ENCODE assay signal across 29 mouse cellular contexts in genomic region chr4:118445088-118445487, GRCm38 (mm10). TPM values are rescaled to one million over a fixed set of nuclear protein-coding genes. Genes with fewer than 3 reads are reported as not detected.
A peak's percentile ranks its signal among the peaks of the same experiment; 100 is the strongest.
DNase-seq lines count a peak whose midpoint lies in the region; ATAC-seq lines count a peak whose summit lies in the region.
"Had no signal": no experiment of that assay in that cellular context is flagged by ENCODE, and none has a peak within 500 bp of the region (broad histone marks: within the 10 kb centered on the region; RNA-seq: fewer than 3 reads in every experiment).

No protein-coding gene starts in this region.

- H3K9ac ChIP-seq in embryonic facial prominence, embryonic 13.5 days: no peak overlapping the region
- no peak overlapping the region for H3K9ac ChIP-seq in limb, embryonic 15.5 days
- H3K9ac ChIP-seq in embryonic facial prominence, embryonic 14.5 days (ENCODE audit: low read depth, low read length): no peak overlapping the region
- H3K9ac ChIP-seq: embryonic facial prominence, embryonic 15.5 days; forebrain, embryonic 12.5 days; forebrain, postnatal 0 days; heart, embryonic 12.5 days; liver, embryonic 14.5 days had no signal

- 80% methylated on average over 10 of the region's 10 CpGs for WGBS in embryonic facial prominence, embryonic 13.5 days
- whole genome bisulfite sequencing in embryonic facial prominence, embryonic 10.5 days: 88% methylated on average over 10 of the region's 10 CpGs
- WGBS in limb, embryonic 15.5 days: 75% methylated on average over 10 of the region's 10 CpGs
- 86% methylated on average over 10 of the region's 10 CpGs for WGBS in limb, embryonic 10.5 days
- WGBS in embryonic facial prominence, embryonic 14.5 days: 80% methylated on average over 10 of the region's 10 CpGs

- no peaks in the 10 kb centered on the region for H3K9me3 ChIP-seq in embryonic facial prominence, embryonic 13.5 days
- no peaks in the 10 kb centered on the region for H3K9me3 ChIP-seq in embryonic facial prominence, embryonic 10.5 days
- no peaks in the 10 kb centered on the region for H3K9me3 ChIP-seq in limb, embryonic 15.5 days
- no peaks in the 10 kb centered on the region for H3K9me3 ChIP-seq in limb, embryonic 10.5 days (replicated peaks)
- H3K9me3 ChIP-seq in embryonic facial prominence, embryonic 14.5 days (ENCODE audit: control insufficient read depth, low read length): no peaks in the 10 kb centered on the region
- H3K9me3 ChIP-seq: embryonic facial prominence, embryonic 15.5 days; forebrain, embryonic 12.5 days; G1E; heart, embryonic 12.5 days; hindbrain, embryonic 10.5 days; hindbrain, embryonic 15.5 days had no signal

- H3K4me3 ChIP-seq in embryonic facial prominence, embryonic 13.5 days: no peak overlapping the region
- no peak overlapping the region for H3K4me3 ChIP-seq in embryonic facial prominence, embryonic 10.5 days
- H3K4me3 ChIP-seq in limb, embryonic 15.5 days: no peak overlapping the region
- H3K4me3 ChIP-seq in limb, embryonic 10.5 days: no peak overlapping the region
- no peak overlapping the region for H3K4me3 ChIP-seq in embryonic facial prominence, embryonic 14.5 days (ENCODE audit: low read depth, low read length)
- H3K4me3 ChIP-seq: forebrain, embryonic 12.5 days had no signal

- no peak for ATAC-seq in embryonic facial prominence, embryonic 13.5 days (ENCODE audit: insufficient number of reproducible peaks, insufficient read depth, low FRiP score, low TSS enrichment, low read depth)
- ATAC-seq in limb, embryonic 15.5 days (ENCODE audit: insufficient number of reproducible peaks, low FRiP score, low TSS enrichment, low read depth): no peak; the same call in 1 of the 2 replicates
- ATAC-seq in embryonic facial prominence, embryonic 14.5 days (ENCODE audit: low read depth): peak; percentile 7; the same call in 1 of the 2 replicates
- ATAC-seq: Patski had no signal

- DNase-seq in embryonic facial prominence, embryonic 10.5 days (ENCODE audit: low spot score): no peak
- DNase-seq in limb, embryonic 10.5 days (ENCODE audit: low spot score): no peak
- DNase-seq in embryonic facial prominence, embryonic 14.5 days (ENCODE audit: low spot score): no peak
- peak; percentile 58 for DNase-seq in telencephalon, adult 2 months (ENCODE audit: low read depth, low spot score)
- no peak for DNase-seq in cerebellum, postnatal 25 days
- no peak for DNase-seq in kidney, adult 11 months
- DNase-seq: adrenal gland, postnatal 36 days; cerebellum, adult 8-10 months; cerebellum, postnatal 36 days; forebrain, postnatal 0 days; heart, adult 2 months; left cerebral cortex, postnatal 4 days; liver; right cerebral cortex, postnatal 4 days; thymus, adult 18-20 months; thymus, postnatal 25 days had no signal

- H3K27me3 ChIP-seq in embryonic facial prominence, embryonic 13.5 days: no peaks in the 10 kb centered on the region
- 0 out of 2 replicates have a peak, but pooled peaks cover 7% of the 10 kb centered on the region for H3K27me3 ChIP-seq in embryonic facial prominence, embryonic 10.5 days (replicated peaks; ENCODE audit: low read depth, poor library complexity, severe bottlenecking)
- H3K27me3 ChIP-seq in limb, embryonic 15.5 days: 0 out of 2 replicates have a peak, but pooled peaks cover 2% of the 10 kb centered on the region
- no peaks in the 10 kb centered on the region for H3K27me3 ChIP-seq in limb, embryonic 10.5 days (ENCODE audit: low read depth, poor library complexity, severe bottlenecking)
- no peaks in the 10 kb centered on the region for H3K27me3 ChIP-seq in embryonic facial prominence, embryonic 14.5 days (replicated peaks; ENCODE audit: control insufficient read depth, insufficient read depth, low read length)
- H3K27me3 ChIP-seq: embryonic facial prominence, embryonic 15.5 days; hindbrain, embryonic 15.5 days had no signal

- no peak overlapping the region for H3K4me2 ChIP-seq in embryonic facial prominence, embryonic 13.5 days
- no peak overlapping the region for H3K4me2 ChIP-seq in limb, embryonic 15.5 days
- no peak overlapping the region for H3K4me2 ChIP-seq in embryonic facial prominence, embryonic 14.5 days (ENCODE audit: low read depth, low read length)

- peak overlapping the region; percentile 44; the same call in 1 of the 2 replicates for H3K27ac ChIP-seq in embryonic facial prominence, embryonic 13.5 days
- no peak overlapping the region for H3K27ac ChIP-seq in embryonic facial prominence, embryonic 10.5 days (replicated peaks)
- H3K27ac ChIP-seq in limb, embryonic 15.5 days: peak overlapping the region; percentile 50; the same call in 1 of the 2 replicates
- H3K27ac ChIP-seq in limb, embryonic 10.5 days: no peak overlapping the region
- no peak overlapping the region for H3K27ac ChIP-seq in embryonic facial prominence, embryonic 14.5 days (replicated peaks; ENCODE audit: low read depth, low read length)
- H3K27ac ChIP-seq: embryonic facial prominence, embryonic 15.5 days; forebrain, embryonic 12.5 days; hindbrain, embryonic 15.5 days; left cerebral cortex, adult 2 months; liver, embryonic 14.5 days had no signal

- no peaks in the 10 kb centered on the region for H3K36me3 ChIP-seq in embryonic facial prominence, embryonic 13.5 days
- no peaks in the 10 kb centered on the region for H3K36me3 ChIP-seq in embryonic facial prominence, embryonic 10.5 days (replicated peaks)
- H3K36me3 ChIP-seq in limb, embryonic 15.5 days: no peaks in the 10 kb centered on the region
- H3K36me3 ChIP-seq in limb, embryonic 10.5 days: no peaks in the 10 kb centered on the region
- no peaks in the 10 kb centered on the region for H3K36me3 ChIP-seq in embryonic facial prominence, embryonic 14.5 days (ENCODE audit: control insufficient read depth, insufficient read depth, low read length)
- H3K36me3 ChIP-seq: embryonic facial prominence, embryonic 15.5 days; forebrain, embryonic 12.5 days; G1E; heart, embryonic 12.5 days; hindbrain, embryonic 10.5 days; hindbrain, embryonic 15.5 days had no signal

- H3K4me1 ChIP-seq in embryonic facial prominence, embryonic 13.5 days: peaks cover 13% of the 10 kb centered on the region
- H3K4me1 ChIP-seq in embryonic facial prominence, embryonic 10.5 days: peaks cover 21% of the 10 kb centered on the region
- H3K4me1 ChIP-seq in limb, embryonic 15.5 days: peaks cover 16% of the 10 kb centered on the region
- peaks cover 16% of the 10 kb centered on the region for H3K4me1 ChIP-seq in limb, embryonic 10.5 days
- peaks cover 15% of the 10 kb centered on the region for H3K4me1 ChIP-seq in embryonic facial prominence, embryonic 14.5 days (ENCODE audit: control insufficient read depth, insufficient read depth, low read length)

RNA-seq across cellular contexts. Expression of gene Cdc20, which starts 7.9 kb away (rescaled TPM):
- polyA plus RNA-seq in embryonic facial prominence, embryonic 13.5 days (2015; fragmentation: Nextera tagmentation; extraction: Ambion mirVana): 225 and 247 TPM in 2 replicates
- polyA plus RNA-seq in embryonic facial prominence, embryonic 10.5 days (2016; fragmentation: Nextera tagmentation; extraction: Ambion mirVana): 402 and 411 TPM in 2 replicates
- polyA plus RNA-seq in limb, embryonic 15.5 days (2015; fragmentation: Nextera tagmentation; extraction: Ambion mirVana): 164 and 184 TPM in 2 replicates
- 431 and 433 TPM in 2 replicates for polyA plus RNA-seq in limb, embryonic 10.5 days (2016; fragmentation: Nextera tagmentation; extraction: Ambion mirVana)
- polyA plus RNA-seq in embryonic facial prominence, embryonic 14.5 days (2014; fragmentation: Nextera tagmentation; extraction: Ambion mirVana): 159 and 192 TPM in 2 replicates

RNA-seq across cellular contexts. Expression of gene Mpl, which starts 12.2 kb away (rescaled TPM):
- polyA plus RNA-seq in embryonic facial prominence, embryonic 13.5 days (2015; fragmentation: Nextera tagmentation; extraction: Ambion mirVana): 0.54 and 1.1 TPM in 2 replicates
- 0.94 and 1.2 TPM in 2 replicates for polyA plus RNA-seq in embryonic facial prominence, embryonic 10.5 days (2016; fragmentation: Nextera tagmentation; extraction: Ambion mirVana)
- 0.24 and 0.62 TPM in 2 replicates for polyA plus RNA-seq in limb, embryonic 15.5 days (2015; fragmentation: Nextera tagmentation; extraction: Ambion mirVana)
- polyA plus RNA-seq in limb, embryonic 10.5 days (2016; fragmentation: Nextera tagmentation; extraction: Ambion mirVana): 0.74 and 1.2 TPM in 2 replicates
- 0.45 and 0.48 TPM in 2 replicates for polyA plus RNA-seq in embryonic facial prominence, embryonic 14.5 days (2014; fragmentation: Nextera tagmentation; extraction: Ambion mirVana)
- polyA plus RNA-seq: C2C12; forebrain, postnatal 0 days; midbrain, embryonic 16.5 days; Patski had no signal

RNA-seq across cellular contexts. Expression of gene Elovl1, which starts 17.2 kb away (rescaled TPM):
- polyA plus RNA-seq in embryonic facial prominence, embryonic 13.5 days (2015; fragmentation: Nextera tagmentation; extraction: Ambion mirVana): 55.7 and 62.8 TPM in 2 replicates
- 46.9 and 49.9 TPM in 2 replicates for polyA plus RNA-seq in embryonic facial prominence, embryonic 10.5 days (2016; fragmentation: Nextera tagmentation; extraction: Ambion mirVana)
- polyA plus RNA-seq in limb, embryonic 15.5 days (2015; fragmentation: Nextera tagmentation; extraction: Ambion mirVana): 273 and 305 TPM in 2 replicates
- 45.5 and 48.1 TPM in 2 replicates for polyA plus RNA-seq in limb, embryonic 10.5 days (2016; fragmentation: Nextera tagmentation; extraction: Ambion mirVana)
- polyA plus RNA-seq in embryonic facial prominence, embryonic 14.5 days (2014; fragmentation: Nextera tagmentation; extraction: Ambion mirVana): 106 and 118 TPM in 2 replicates

RNA-seq across cellular contexts. Expression of gene Med8, which starts 36.0 kb away (rescaled TPM):
- 111 and 115 TPM in 2 replicates for polyA plus RNA-seq in embryonic facial prominence, embryonic 13.5 days (2015; fragmentation: Nextera tagmentation; extraction: Ambion mirVana)
- polyA plus RNA-seq in embryonic facial prominence, embryonic 10.5 days (2016; fragmentation: Nextera tagmentation; extraction: Ambion mirVana): 152 and 155 TPM in 2 replicates
- polyA plus RNA-seq in limb, embryonic 15.5 days (2015; fragmentation: Nextera tagmentation; extraction: Ambion mirVana): 103 and 106 TPM in 2 replicates
- 141 and 147 TPM in 2 replicates for polyA plus RNA-seq in limb, embryonic 10.5 days (2016; fragmentation: Nextera tagmentation; extraction: Ambion mirVana)
- polyA plus RNA-seq in embryonic facial prominence, embryonic 14.5 days (2014; fragmentation: Nextera tagmentation; extraction: Ambion mirVana): 85.0 and 97.1 TPM in 2 replicates

RNA-seq across cellular contexts. Expression of gene Szt2, which starts 36.0 kb away (rescaled TPM):
- polyA plus RNA-seq in embryonic facial prominence, embryonic 13.5 days (2015; fragmentation: Nextera tagmentation; extraction: Ambion mirVana): 9.9 and 10.3 TPM in 2 replicates
- 8.2 and 9.4 TPM in 2 replicates for polyA plus RNA-seq in embryonic facial prominence, embryonic 10.5 days (2016; fragmentation: Nextera tagmentation; extraction: Ambion mirVana)
- 5.6 and 7.9 TPM in 2 replicates for polyA plus RNA-seq in limb, embryonic 15.5 days (2015; fragmentation: Nextera tagmentation; extraction: Ambion mirVana)
- 8.4 and 11.4 TPM in 2 replicates for polyA plus RNA-seq in limb, embryonic 10.5 days (2016; fragmentation: Nextera tagmentation; extraction: Ambion mirVana)
- 8.7 and 9.3 TPM in 2 replicates for polyA plus RNA-seq in embryonic facial prominence, embryonic 14.5 days (2014; fragmentation: Nextera tagmentation; extraction: Ambion mirVana)

Comparison
In these comparisons a context has a peak if more than half of its experiments do, and no peak if none do; other contexts are left out.
1. H3K27ac ChIP-seq: peak in embryonic facial prominence, embryonic 13.5 days (single experiment) and limb, embryonic 15.5 days (single experiment); none in embryonic facial prominence, embryonic 10.5 days (single experiment), limb, embryonic 10.5 days (single experiment) and embryonic facial prominence, embryonic 14.5 days (single experiment).